Mouse (Mus musculus) liver, adult (tissue): ENCODE measurements around the gene Anapc15-ps.

Experiments used
- GATA4 ChIP-seq: IDR thresholded peaks from 2 replicates; pipeline ENCODE4 v1.6.1; 2014; ENCODE audit warnings: mild to moderate bottlenecking, low read length; ENCODE audit not compliant: insufficient replicate concordance

Gene Anapc15-ps

DNA sequence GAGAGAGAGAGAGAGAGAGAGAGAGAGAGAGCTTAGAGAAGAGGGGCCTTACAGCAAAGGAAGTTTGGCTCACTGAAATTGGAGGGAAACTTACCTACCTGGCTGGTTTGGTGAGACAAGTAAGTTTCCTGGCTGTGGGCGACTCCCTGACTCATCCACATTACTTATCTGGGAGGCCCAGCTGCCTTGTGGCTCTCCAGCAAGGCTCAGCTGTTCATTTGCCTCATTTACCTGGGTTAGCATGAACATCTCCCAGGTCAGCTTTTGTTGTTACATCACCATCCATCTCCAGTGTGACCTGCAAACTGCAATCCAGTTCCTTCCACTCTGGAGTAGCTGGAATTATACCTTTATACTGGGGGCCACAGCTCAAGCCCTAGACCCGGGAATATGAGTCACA is 41.7 kb downstream of the Anapc15-ps start:
- TF ChIP-seq GATA4: no peak

DNA sequence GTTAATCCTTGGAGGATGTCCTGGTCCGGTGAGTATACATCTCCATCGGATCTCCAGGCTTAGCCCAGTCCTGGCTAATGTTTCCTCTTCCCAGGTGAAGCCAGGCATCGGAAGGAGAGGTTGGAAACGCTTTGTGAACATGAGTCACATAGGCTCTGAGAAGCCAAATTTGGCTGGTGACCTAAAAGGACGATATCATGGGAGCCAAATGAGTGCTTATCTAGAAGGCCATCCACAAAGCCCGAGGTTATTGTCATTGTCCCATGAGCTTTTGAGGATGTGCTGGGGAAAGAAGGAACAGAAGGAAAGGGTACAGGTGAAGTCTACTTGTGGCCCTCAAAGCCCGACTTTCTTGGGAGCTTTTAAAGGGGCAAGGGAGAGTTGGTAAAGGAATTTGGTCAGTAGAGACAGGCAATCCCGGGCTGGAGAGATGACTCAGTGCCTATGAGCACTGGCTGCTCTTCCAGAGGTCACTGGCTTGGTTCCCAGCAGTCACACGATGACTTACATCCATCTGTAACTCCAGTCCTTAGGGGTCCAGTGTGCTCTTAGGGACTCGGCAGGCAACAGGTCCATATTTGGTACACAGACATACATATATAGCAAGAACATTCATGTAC is 42.4 kb downstream of the Anapc15-ps start:
- no peak for TF ChIP-seq GATA4

DNA sequence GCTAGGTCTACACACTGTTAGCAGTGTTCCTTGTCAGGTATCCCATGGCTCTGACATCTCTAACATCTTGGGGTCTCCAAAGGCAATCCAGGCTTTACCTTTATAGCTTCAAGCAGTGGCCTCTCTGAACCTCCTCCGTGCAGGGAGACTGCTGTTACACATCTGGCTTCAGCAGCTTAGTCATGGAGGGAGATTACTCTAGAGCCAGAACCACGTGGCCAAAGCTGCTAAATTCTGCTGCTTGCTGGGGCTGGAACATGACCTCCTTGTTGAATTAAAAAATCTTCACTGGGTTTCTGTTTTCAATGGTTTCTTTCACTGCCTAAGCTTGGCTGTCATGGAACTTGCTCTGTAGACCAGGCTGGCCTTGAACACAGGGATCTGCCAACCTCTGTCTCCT is 44.9 kb downstream of the Anapc15-ps start:
- TF ChIP-seq GATA4: no peak

DNA sequence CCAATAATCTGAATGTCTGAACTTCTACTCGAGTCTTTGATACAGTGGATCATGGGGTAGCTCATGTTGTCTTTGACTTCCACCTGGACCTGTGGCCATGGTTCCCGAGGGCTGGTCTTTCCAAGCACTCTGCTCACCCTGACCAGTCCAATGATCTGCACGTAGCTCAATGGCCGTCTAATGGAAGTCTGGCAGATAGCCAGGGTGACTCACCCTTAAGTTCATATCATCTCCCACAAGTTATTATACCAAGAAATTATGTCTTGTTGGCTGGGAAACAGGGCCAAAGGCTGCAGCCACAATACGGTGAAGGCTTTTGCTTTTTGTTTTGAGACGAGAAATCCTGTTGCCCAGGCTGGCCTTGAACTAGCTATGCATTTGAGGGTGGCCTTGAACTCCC is 45.9 kb downstream of the Anapc15-ps start:
- no peak for TF ChIP-seq GATA4

DNA sequence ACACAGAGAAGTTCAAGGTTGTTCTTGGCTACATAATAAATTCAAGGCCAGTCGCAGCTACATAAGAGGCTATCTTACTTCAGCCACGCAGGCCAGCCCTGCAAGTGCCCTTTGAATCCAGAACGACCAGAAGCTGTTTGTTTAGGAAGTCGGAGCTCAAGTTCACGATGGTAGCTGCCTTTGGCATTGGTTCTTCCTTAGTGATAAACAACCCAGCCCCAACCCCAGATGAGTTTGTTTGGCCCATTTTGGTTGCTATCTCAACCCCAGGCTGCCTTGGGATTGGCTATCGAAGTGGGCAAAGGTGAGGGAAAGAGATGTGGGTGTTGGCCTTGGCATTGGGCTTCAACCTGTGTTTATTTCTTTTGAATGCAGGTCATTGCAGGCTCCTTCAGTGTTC is 48.0 kb downstream of the Anapc15-ps start:
- peak; percentile 46; the same call in 1 of the 2 replicates for TF ChIP-seq GATA4

DNA sequence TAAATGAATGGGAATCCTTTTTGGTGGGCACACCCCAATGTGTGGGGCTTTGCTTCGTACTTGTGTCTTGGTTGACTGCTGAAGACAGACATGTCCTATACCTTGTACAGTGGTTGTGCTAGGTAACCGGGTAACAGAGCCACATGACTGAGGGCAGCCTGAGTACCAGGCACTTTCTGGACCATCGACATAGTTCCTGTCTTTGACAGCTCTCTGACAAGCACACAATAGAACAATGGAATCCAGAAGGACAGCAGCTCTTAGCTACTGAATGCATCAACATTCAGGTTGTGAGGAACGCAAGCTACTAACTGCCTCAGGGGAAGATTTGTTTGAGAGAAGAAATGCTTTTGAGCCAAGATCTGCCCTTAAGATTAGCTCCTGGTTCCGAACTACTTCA is 49.2 kb downstream of the Anapc15-ps start:
- TF ChIP-seq GATA4: no peak

DNA sequence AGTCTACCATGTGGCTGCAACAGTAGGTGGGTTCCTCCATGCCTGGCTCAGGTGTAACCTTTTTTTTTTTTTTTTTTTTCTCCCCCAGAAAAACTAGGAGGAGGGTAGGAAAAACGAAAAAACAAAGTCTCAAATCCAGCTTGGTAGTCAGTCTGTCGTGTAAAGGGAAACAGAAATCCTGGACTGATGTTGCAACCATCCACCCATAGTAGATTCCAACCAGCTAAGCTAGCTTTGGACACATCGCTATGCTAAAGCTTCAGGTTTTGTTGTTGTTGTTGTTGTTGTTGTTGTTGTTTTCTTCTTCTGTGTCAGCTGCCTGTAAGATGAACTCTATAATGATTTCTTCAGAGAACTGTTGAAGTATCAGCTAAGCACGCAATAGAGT is 49.7 kb downstream of the Anapc15-ps start:
- TF ChIP-seq GATA4: no peak
